Mouse (Mus musculus) megakaryocyte-erythroid progenitor cell, adult 5-6 weeks (primary cell): ENCODE data around the gene Obsl1. TPM values are rescaled to one million over a fixed set of nuclear protein-coding genes. Genes with fewer than 3 reads are reported as not detected.

Source experiments
- ATAC-seq: replicated peaks from 2 replicates; pipeline ENCODE4 v1.8.0; 2016; ENCODE audit warnings: mild to moderate bottlenecking, inconsistent platforms; ENCODE audit not compliant: severe bottlenecking, poor library complexity, low FRiP score, low TSS enrichment
- total RNA-seq, 2 experiments: library from RNA; stranded (forward) in 1 of 2; stranded (reverse) in 1 of 2; fragments of 200-1000, 215-1000 nt in 1 of 2; fragments of >200 nt in 1 of 2; fragmentation: Nextera tagmentation in 1 of 2; gene quantifications; 2 replicates each; pipeline ENCODE4 v1.2.3; 2014 to 2017

The Obsl1 gene
- total RNA-seq, 2 experiments from 2014 or later = 0.47 to 0.68 TPM

DNA sequence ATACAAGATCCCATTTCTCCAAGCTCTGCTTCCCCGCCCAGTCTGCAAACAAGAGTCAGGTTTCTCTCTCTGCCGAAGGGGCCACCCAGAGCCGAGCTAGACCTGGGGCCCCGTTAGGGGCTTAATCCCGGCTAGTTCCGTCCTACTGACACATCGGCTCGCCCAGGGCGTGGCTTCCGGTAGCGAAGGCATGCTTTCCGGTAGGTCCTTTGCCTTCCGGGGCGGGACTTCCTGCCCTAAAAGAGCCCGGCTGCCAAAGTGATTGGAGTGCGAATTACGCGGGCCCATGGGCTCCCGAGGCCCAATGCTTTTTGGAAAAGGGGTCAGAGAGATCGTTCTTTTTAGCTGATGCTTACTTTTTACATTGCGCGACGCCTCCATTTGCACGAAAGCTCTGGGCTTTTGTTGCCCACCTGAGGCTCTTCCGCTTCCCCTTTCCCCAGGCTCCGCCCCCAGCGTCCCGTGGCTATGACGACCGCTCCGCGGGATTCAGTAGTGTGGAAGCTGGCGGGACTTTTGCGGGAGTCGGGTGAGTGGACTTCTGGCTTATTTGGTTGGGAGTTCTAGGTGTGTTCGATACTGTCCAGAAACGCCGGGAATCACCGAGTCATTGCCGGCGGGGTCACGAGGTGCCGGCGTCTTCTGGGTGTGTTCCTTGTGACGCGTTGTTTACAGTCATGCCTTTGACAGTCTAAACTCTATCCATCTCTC, 15.2 kb upstream of the Obsl1 start, which contains the start of gene Stk11ip:
Gene Stk11ip (plus strand): TSS at position 209 of the 711 bp plus-strand sequence.
- ATAC-seq = peak; percentile 98

DNA sequence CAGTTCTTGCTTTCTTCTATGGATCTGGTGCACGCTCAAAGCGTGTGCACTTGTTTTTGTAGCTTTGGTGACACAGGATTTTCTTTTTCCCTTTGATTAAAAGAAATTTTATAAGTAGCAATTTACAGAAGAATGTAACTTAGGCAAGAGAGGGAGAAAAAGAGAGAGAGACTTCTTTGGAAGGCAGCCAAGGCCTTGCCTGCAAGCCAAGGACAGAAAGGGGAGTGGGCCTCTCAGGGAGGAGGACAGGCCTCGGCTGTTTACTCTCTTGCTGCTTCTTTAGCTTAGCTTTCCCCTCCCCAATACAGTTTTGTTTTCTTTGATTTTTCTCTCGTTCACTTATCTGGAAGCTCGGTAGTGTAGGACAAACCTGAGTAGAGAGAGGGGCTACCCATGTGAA, 13.3 kb upstream of the Obsl1 start:
- ATAC-seq = no peak

DNA sequence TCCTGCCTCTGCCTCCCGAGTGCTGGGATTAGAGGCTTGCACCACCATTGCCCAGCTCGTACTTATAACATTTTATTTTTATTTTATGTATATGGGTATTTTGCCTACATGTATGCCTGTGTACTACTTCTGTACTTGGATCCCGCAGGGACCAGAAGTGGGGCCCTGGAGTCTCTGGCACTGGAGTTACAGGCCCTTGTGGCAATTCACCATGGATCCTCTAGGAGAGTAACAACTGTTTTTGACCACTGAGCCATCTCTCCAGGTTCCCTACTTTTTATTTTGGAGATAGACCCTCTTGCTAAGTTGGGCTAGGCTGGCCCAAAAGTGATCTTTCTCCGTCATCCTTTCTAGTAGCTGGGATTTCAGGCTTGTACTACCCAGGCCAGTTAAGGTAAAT, 12.2 kb upstream of the Obsl1 start:
- no peak for ATAC-seq

DNA sequence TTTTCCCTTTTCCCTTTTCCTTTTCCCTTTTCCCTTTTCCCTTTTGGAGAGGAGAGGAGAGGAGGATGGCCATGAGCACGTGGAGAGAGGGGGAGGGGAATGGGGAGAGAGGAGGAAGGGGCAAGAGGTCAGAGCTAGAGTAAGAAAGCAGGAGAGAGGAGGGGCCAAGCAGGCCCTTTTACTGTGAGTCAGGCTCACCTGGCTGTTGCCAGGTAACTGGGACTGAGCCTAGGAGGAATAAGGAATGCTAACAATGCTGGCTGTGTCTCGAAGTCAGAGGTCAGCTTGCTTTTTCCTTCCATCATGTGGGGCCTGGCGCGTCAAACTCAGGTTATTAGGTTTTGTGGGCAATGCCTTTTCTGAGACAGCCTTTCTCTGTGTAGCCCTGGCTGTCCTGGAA, 11.7 kb upstream of the Obsl1 start:
- no peak for ATAC-seq

DNA sequence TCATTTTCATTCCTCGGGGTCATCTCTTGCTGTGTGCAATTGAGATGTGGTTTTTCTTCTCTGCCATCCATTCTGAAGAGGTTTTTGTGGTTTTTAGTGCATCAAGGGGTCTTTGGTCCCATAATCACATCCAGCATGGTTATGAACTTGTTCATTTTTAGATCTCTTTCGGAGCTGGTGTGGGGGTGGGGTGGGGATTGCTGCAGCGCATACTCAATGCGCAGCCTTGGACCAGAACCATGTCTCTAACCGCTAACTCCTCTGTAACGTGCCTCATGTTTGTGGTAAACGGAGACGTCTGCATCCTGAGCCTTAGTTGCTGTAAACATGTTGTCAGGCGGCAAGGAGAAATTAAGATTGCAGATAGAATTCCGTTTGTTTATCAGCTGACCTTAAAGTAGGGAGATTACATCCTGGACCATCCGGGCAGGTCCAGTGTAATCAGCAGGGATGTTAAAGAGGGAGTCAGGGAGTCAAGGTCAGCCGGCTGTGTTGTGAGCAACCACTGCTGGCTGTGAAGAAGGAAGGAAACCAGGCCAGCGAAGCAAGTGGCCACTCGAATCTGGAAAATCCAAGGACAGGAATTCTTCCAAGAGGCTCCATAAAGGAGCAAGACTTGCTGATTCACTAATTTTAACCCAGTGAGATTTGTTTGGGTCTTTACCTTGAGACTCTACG, 10.6 kb upstream of the Obsl1 start:
- ATAC-seq = no peak

DNA sequence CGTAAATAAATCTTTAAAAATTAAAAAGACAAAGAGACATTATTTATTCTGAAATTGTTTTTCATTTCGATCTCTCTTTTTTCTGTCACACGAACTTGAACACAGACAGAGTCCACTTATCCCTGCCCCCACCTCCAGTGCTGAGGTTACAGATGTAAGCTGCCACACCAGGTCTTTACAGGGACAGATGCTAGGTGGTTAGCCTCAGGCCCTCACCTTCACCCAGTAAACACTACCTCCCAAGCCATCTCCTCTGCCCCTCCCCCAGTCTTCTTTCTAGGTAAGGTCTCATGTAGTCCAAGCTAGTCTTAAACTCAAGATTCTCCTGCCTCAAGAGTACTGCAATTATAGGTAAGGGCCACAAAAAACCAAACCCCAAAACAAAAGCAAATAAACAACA, 6.3 kb upstream of the Obsl1 start:
- ATAC-seq = no peak

DNA sequence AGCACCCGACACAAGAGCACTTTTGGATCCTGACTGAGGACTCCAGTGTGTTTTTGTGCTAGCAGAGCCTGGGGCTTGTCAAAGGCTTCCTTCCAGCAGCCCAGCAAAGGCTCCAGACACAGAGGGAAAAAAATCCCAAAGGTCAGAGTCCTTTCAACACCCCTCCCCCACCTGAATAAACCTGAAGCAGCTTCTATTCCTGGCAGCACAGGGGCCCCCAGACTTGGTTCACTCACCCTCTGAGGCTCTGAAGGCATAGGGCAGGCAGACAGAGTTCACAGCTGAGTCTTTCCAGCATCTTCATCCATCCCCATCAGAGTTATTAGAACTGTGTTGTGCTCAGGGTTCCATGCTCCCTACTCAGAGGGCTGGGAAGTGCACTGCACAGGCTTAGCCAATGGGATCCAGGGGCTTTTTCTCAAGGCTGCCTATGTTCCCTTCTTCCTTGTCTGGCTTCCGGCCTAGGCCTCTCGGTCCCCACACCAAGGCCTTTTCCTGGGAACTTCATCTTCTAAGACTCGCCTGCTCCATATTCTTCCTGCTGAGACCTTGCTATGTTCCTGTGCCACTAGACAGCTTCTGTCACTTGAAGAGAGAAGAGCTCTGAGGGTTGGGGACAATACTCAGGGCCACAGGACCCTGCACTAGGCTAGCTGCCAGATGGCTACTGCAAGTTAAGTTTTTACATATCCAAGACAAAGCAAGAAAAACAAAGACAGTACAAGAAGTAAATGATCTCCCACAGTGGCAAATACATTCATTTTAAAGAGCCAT, 5.4 kb upstream of the Obsl1 start:
- ATAC-seq = no peak

DNA sequence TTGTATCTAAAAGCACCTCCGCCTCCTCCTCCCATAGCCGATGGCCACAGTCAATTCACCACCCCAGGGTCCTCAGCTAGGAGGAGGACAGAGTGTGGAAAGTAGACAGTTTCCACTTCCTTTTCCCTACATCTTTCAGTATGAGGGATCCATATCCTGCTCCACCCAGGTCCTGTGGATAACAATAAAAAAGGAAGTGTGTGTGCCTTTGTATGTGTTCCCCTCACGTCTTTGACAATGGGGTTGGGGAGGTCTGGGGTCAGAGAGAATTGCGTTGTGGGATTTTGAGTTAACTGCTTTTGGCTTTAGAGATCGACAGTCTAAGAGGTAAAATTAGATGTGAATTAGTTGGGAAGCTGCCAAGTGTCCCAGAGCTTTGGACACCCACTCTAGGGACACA, 3.9 kb upstream of the Obsl1 start:
- ATAC-seq = no peak

DNA sequence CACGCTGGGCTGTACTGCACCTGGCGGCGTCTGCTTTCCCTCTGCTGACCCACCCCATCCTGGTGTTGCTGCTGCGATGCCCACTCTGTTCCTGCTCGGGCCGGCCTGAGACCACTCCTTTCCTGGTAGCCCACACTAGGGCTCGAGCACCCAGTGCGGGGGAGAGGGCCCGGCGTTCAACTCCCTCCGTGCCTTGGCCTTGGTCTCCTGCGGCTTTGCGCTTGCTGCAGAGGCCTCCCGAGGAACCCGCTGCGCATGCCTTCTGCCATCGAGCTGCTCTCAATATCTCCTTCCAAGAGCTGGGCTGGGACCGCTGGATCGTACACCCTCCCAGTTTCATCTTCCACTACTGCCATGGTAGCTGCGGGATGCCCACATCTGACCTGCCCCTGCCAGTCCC, 3.3 kb upstream of the Obsl1 start:
- no peak for ATAC-seq

DNA sequence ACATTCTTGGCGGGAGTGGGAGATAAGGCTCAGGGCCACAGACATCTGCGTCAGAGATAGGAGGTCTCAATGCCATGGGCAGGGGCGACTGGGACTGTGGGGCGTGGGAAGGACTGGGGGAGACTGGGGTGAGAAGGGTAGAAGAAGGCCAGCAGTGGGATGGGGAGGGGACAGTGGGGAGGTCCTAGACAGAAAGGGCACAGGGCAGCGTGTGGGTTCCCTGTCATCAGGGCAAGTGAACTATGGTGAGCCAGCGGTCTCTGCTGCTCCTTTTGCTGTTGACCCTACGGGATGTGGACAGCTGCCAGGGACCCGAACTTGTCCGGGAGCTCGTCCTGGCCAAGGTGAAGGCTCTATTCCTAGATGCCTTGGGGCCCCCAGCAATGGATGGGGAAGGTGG, 754 bp upstream of the Obsl1 start, which contains the start of gene Inha:
Gene Inha (plus strand): TSS at position 72 of the 400 bp plus-strand sequence.
- no peak for ATAC-seq

DNA sequence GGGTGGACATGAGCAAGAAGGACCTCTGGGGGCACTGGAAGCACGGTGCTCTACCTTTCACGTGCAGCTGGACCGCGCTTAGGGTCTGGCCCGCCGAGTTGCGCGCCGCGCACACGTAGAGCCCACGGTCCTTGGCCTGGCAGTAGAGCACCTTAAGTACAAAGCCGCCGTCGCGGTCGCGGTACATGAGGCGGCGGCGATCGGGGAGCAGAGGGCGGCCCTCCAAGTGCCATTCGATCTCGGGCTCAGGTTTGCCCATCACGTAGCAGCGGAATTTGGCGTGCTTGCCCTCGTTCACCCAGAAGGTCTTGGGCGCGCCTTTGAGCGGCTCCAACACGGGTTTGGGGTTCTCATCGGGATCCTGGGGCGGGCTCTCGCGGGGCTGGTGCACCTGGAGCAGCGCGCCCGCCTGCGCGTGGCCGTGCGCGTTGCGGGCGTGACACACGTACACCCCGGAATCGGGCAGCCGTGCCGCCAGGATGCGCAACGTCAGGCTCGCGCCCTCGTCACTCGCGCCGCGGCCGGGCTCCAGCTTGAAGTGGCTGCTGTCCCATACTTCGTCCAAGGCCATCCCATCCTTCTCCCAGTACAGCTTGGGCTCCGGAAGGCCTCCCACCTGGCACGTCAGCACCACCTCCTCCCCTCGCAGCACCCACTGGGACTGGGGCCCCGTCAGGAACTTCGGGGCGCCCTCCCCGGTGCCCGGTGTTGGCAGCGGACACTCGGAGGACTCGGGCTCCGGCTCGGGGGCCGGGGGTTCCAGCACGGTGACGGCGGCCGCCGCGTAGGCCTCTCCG, 895 bp downstream of the Obsl1 start:
- ATAC-seq = no peak

DNA sequence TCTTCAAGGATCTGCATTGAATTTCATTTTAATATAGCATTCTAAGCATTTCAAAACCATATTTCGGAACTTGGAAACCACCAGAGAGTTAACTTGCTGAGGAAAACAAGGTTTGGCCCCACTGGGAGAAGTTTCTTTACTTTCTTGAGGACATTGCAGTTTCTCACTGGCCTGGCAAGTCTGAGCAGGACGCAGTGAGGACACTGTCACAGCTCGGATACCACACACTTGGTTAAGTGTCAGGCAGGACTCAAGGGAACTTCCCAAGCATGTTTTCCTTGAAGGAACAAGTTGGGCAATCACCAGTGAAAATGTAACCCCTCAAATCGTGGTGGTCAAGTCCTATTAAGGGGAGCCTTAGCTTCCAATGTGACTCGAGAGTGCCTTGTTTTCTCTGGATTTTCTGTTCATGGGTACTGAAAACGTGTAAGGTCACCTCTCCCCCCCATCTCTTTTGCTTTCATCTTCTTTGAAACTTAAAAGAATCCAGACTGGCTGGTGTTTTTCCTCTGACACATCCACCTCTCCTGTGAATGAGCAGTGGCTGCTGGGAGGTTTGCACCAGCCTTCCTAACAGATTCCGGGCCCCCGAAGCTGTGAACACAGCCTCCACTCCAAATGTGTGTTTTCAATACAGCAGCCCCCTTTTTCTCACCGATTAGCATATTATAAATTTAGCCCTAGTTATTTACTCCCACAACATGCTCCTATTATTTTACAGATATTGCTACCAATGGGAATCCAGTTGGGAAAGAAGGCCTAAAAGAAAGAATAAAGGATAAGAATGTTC, 1.8 kb downstream of the Obsl1 start:
- ATAC-seq = no peak

DNA sequence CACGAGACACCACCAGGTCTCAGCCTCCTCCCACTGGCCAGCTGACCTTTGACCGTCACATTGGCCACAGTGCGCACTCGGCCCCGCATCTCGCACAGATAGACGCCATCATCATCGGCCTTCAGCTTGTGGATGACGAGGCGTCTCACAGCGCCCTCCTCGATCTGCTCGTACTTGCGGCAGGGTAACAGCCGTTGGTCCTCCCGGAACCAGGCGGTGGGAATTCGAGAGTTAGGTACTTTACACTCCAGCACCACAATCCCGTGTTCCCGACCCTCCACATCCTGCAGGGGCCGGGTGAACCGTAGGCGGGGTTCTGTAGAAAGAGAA, 2.6 kb downstream of the Obsl1 start:
- ATAC-seq = no peak

DNA sequence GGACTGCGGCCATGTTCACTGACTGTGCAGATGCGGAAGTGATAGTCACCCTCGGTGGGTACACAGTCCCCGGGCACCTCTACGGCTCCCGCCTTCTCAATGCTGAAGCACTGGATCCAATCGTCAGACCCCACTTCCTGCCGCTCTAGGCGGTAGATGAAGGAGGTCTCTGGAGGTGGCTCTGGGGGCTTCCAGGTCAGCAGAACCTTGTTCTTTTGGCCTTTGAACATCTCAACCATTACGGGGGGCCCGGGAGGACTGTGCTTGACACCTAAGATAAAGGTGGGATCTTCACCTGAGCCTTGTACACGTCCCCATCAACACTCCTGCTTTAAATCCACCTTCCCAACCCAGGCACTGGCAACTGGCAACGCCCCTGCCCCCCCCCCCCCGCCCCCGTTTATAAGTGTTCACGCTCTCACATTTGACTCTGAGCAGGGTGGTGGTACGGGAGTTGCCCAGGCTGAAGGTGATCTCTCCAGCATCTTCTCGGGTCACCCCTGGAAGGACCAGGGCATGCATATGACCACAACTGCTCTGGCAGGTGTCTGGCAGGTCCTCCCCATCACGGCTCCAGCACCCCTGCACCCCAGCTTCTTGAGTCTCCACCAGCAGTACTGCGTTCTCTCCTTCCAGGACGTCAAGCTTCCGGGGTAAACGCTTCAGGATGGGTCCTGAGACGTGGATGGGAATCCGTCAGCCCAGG, 3.2 kb downstream of the Obsl1 start:
- no peak for ATAC-seq

DNA sequence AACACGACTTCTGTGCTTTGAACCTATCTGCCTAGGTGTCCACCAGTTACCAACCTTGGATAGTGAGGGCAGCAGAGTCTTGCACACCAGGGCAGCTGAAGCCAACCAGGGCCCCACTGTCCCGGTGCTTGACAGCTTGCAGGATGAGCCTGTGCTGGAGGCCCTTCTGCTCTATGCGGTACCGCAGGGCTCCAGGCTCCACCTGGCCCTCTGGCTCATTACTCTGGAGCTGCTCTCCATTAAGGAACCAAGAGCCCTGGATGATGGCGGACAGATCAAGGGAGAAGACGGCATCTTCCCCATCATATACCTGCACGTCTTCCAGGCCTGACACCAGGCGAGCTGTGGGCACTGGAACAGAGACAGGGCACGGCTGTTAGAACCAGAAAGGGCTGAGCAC, 4.3 kb downstream of the Obsl1 start:
- ATAC-seq = no peak

DNA sequence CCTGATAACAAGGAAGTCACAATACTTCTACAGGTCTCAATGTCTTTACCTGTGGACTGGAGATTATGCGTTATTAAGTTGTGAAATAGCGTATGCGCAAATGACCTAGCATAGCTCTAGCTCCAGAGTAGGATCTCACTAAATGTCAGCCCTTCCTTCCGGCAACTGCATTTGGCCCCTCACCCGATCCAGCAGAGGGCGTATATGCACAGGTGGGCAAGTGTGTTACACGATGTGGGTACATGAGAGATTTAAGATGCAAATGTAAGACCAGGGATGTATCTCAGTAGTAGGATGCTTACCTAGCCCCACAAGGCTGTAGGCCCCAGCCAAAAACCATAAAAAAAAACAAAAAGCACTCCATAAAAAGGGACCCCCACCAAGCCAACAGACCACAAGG, 6.8 kb downstream of the Obsl1 start:
- no peak for ATAC-seq

DNA sequence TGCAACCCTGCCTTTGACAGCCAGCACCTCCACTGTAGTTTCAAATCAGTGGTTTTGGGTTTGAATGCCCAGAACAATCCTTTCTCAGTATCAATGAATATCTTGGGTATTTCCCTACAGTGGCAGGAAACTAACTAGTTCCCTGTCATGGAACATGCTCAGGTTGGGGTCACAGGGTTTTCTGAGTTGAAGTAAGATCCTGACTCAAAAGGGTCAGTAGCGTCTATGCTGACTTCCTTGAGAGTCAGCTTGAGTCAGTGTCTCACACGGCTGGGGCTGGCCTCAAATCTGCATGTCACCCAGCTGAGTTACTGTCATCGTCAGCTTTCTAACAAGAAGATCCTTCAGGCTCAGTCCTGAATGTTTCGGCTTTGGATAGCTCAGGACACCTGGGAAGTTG, 7.4 kb downstream of the Obsl1 start:
- no peak for ATAC-seq

DNA sequence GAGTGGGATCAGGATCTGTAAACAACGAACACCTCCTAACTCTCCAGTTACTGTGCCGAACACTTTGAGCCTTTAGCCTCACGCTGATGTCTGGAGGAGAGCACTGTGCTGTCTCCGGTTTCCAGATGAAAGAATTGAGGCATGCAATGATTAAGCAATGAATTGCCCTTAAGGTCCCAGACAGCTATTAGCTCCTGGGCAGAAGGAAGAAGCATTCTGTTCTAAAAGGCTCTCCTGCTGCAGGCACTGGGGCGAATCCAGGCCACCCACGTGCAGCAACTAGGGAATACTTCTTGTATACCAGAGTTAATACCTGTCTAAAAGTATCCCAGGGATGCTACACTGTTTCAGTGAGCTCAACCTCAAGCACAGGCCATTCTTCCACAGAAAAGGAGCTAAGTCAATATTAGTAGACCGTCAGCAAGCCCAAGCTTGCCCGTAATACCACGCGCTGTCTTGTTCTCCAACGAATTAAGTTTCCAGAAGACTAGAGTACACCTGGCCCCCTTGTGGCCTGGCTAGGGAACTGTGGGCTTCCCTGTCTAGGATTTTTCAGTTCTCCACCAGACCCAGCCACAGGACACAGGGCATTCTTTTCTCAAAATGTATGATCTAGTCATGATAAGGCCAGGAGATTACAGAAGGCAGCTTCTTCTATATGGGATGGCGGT, 11.2 kb downstream of the Obsl1 start:
- ATAC-seq = peak; percentile 73
